Mouse (Mus musculus): ENCODE data around the gene Adgra1. TPM values are rescaled to one million over a fixed set of nuclear protein-coding genes. Genes with fewer than 3 reads are reported as not detected.

Adgra1 gene
- polyA plus RNA-seq, 1 experiment, result not detected

DNA sequence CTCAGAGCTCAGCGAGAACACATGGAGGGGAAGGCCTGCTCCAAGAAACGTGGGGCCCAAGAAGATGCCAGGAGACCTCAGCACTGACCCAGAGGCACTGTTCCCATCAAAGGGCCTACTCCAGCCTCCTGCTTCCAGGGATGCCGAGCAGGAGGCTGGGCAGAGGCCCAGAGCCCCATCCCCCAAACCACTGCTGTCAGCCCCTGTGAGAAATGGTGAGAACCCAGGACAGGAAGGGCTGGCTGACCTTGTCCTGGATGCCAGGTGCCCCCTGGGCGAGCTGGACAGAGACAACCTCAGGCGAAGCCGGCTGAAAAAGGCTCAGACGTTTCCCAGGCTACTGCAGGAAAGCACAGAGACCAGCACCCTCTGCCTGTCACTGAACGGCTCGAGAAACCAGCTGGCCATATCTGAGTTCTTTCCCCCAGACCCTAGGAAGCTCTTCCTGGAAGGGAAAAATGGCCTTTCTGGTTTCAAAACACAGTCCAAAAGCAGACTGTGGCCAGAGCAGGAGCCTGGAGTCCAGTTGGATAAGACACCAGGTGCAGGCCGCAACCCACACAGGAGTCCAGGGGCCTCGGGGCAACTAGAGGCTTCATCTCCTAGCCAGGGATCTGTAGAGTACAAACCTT, 76.3 kb downstream of the Adgra1 start:
- H3K4me3 ChIP-seq (ENCODE audit: low read depth, low read length), result no peak overlapping the region
- H3K4me1 ChIP-seq (ENCODE audit: control insufficient read depth, insufficient read depth, low read length), result peaks cover 2% of the 10 kb centered on the region
- H3K27ac ChIP-seq (ENCODE audit: insufficient read depth, low read length), result no peak overlapping the region
- no peaks in the 10 kb centered on the region for H3K27me3 ChIP-seq (ENCODE audit: control insufficient read depth, insufficient read depth, low read length, poor library complexity, severe bottlenecking)
- no peaks in the 10 kb centered on the region for H3K9me3 ChIP-seq (replicated peaks; ENCODE audit: control insufficient read depth, insufficient read depth, low read length, poor library complexity, severe bottlenecking)
- TF ChIP-seq EP300 (IDR thresholded peaks at IDR 0.05; ENCODE audit: insufficient read depth, low read depth, low read length) (no peak), POLR2A (IDR thresholded peaks at IDR 0.05; ENCODE audit: insufficient read depth, low read length) (no peak), CTCF (IDR thresholded peaks at IDR 0.05; ENCODE audit: low read depth, low read length) (no peak)
- H3K9ac ChIP-seq (ENCODE audit: low read depth, poor library complexity, severe bottlenecking), result no peak overlapping the region
- H3K36me3 ChIP-seq (ENCODE audit: control insufficient read depth, insufficient read depth, low read length, poor library complexity, severe bottlenecking), result no peaks in the 10 kb centered on the region

DNA sequence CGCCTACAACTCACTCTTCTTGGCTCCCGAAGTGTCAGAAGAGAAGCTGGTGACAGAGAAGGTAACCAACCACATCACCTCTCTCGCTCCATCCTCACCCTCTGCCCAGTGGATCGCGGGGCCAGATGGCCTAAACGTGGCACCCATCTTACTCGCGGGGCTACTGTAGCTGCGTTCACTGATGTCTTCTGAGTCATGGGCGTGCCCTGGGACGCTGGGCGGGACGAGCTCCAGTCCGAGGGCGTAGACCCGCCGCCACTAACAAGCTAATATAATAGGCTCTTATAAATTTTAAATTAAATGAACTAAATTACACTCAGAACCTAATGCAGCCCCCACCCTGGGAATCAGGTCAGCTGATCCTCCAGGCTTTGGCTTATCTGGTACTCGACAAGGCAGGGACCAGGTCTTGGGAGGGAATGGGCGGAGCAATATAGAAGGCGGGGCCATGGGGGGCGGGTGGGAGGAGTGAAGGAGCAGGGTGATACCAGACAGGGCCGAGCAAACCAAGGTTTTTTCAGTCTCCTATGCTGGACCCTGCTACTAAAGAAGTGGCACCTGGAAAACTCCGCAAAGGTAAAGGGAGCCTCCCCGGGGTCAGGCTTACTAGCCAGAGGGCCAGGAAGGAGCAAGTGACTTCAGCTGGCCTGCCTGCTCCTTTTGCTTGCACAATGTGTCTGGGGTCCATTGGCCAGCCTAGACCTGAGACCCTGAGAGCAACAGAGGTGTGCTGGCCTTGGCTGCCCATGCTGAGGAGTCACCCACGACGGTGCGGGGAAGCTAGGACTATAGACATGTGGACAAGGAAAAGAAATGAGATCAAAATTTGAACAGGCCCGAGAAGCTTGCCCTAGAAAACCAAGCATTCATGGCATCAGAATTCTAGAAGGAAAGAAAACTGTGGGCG, 80.4 kb downstream of the Adgra1 start:
- Histone ChIP-seq H3K4me3 (ENCODE audit: low read depth, low read length) (peak overlapping the region; percentile 90), H3K27ac (ENCODE audit: insufficient read depth, low read length) (peak overlapping the region; percentile 46; the same call in 1 of the 2 replicates), H3K36me3 (ENCODE audit: control insufficient read depth, insufficient read depth, low read length, poor library complexity, severe bottlenecking) (no peaks in the 10 kb centered on the region), H3K4me1 (ENCODE audit: control insufficient read depth, insufficient read depth, low read length) (peaks cover 2% of the 10 kb centered on the region), H3K9ac (ENCODE audit: low read depth, poor library complexity, severe bottlenecking) (peak overlapping the region; percentile 23), H3K27me3 (ENCODE audit: control insufficient read depth, insufficient read depth, low read length, poor library complexity, severe bottlenecking) (no peaks in the 10 kb centered on the region), H3K9me3 (replicated peaks; ENCODE audit: control insufficient read depth, insufficient read depth, low read length, poor library complexity, severe bottlenecking) (no peaks in the 10 kb centered on the region)
- TF ChIP-seq EP300 (IDR thresholded peaks at IDR 0.05; ENCODE audit: insufficient read depth, low read depth, low read length), result no peak
- peak; percentile 24 for TF ChIP-seq POLR2A (IDR thresholded peaks at IDR 0.05; ENCODE audit: insufficient read depth, low read length)
- no peak for TF ChIP-seq CTCF (IDR thresholded peaks at IDR 0.05; ENCODE audit: low read depth, low read length)

DNA sequence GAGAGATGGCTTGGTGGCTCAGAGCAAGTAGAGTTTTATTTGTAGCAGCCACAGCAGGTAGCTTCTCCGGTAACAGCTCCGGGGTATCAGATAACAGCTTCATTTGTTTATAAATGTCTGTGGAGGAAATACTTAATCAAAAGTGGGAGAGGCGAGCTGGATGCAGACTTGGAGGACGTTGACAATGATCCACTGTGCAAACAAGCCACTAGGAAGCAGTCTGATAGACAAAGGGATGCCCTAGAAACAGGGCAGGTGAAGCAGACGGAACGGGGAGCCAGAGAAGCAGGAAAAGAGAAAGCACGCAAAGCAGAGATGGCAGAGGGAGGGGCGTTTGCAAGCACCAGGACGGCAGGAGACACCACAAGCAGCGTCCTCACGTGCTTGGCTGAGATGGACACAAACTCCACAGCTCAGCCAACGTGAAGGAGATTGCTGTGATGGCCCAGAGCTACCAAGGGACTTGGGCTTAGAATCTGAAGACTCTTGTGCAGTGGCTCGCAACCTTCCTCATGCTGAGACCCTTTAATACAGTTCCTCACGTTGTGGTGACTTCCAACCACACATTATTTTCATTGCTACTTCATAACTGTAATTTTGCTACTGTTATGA, 81.8 kb downstream of the Adgra1 start:
- TF ChIP-seq POLR2A (IDR thresholded peaks at IDR 0.05; ENCODE audit: insufficient read depth, low read length) (no peak), EP300 (IDR thresholded peaks at IDR 0.05; ENCODE audit: insufficient read depth, low read depth, low read length) (peak; percentile 91), CTCF (IDR thresholded peaks at IDR 0.05; ENCODE audit: low read depth, low read length) (no peak)
- Histone ChIP-seq H3K27ac (ENCODE audit: insufficient read depth, low read length) (peak overlapping the region; percentile 98), H3K4me3 (ENCODE audit: low read depth, low read length) (peak overlapping the region; percentile 51), H3K36me3 (ENCODE audit: control insufficient read depth, insufficient read depth, low read length, poor library complexity, severe bottlenecking) (no peaks in the 10 kb centered on the region), H3K27me3 (ENCODE audit: control insufficient read depth, insufficient read depth, low read length, poor library complexity, severe bottlenecking) (no peaks in the 10 kb centered on the region), H3K4me1 (ENCODE audit: control insufficient read depth, insufficient read depth, low read length) (peaks cover 2% of the 10 kb centered on the region), H3K9ac (ENCODE audit: low read depth, poor library complexity, severe bottlenecking) (no peak overlapping the region), H3K9me3 (replicated peaks; ENCODE audit: control insufficient read depth, insufficient read depth, low read length, poor library complexity, severe bottlenecking) (no peaks in the 10 kb centered on the region)

DNA sequence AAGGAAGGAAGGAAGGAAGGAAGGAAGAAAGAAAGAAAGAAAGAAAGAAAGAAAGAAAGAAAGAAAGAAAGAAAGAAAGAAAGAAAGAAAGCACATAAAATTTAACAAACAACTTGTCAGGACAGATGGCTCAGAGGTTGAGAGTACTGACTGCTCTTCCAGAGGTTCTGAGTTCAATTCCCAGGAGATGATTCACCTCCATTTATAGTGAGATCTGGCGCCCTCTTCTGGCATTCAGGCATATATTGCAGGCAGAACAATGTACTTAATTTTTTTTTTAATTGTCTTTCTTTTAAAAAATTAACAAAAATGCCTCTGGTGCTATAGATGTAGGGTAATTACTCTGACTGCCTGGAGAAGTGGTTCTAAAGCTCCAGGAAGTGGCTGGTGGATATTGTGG, 82.4 kb downstream of the Adgra1 start:
- Histone ChIP-seq H3K27me3 (ENCODE audit: control insufficient read depth, insufficient read depth, low read length, poor library complexity, severe bottlenecking) (no peaks in the 10 kb centered on the region), H3K9ac (ENCODE audit: low read depth, poor library complexity, severe bottlenecking) (no peak overlapping the region), H3K4me1 (ENCODE audit: control insufficient read depth, insufficient read depth, low read length) (peaks cover 2% of the 10 kb centered on the region), H3K27ac (ENCODE audit: insufficient read depth, low read length) (no peak overlapping the region), H3K9me3 (replicated peaks; ENCODE audit: control insufficient read depth, insufficient read depth, low read length, poor library complexity, severe bottlenecking) (no peaks in the 10 kb centered on the region), H3K4me3 (ENCODE audit: low read depth, low read length) (no peak overlapping the region), H3K36me3 (ENCODE audit: control insufficient read depth, insufficient read depth, low read length, poor library complexity, severe bottlenecking) (no peaks in the 10 kb centered on the region)
- no peak for TF ChIP-seq EP300 (IDR thresholded peaks at IDR 0.05; ENCODE audit: insufficient read depth, low read depth, low read length)
- no peak for TF ChIP-seq POLR2A (IDR thresholded peaks at IDR 0.05; ENCODE audit: insufficient read depth, low read length)
- no peak for TF ChIP-seq CTCF (IDR thresholded peaks at IDR 0.05; ENCODE audit: low read depth, low read length)

DNA sequence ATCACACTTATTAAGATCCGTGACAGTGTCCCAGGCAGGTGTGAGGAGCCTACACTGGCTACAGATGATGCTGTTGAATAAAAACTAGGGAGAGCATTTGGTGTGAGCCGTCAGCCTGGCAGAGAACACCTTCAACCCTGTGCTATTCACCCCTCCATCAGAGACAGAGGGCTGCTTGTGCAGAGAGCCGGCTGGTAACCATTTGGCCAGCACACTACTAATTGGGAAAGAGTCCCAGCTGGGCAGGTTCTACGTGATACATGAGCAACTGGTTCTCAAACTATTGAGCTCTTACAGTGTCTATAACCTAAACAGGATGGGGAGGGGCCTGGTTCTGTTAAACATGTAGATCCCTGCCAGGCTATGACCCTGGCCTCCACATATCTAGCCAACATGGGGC, 84.3 kb downstream of the Adgra1 start:
- Histone ChIP-seq H3K9ac (ENCODE audit: low read depth, poor library complexity, severe bottlenecking) (no peak overlapping the region), H3K27me3 (ENCODE audit: control insufficient read depth, insufficient read depth, low read length, poor library complexity, severe bottlenecking) (no peaks in the 10 kb centered on the region), H3K36me3 (ENCODE audit: control insufficient read depth, insufficient read depth, low read length, poor library complexity, severe bottlenecking) (no peaks in the 10 kb centered on the region), H3K4me3 (ENCODE audit: low read depth, low read length) (no peak overlapping the region), H3K27ac (ENCODE audit: insufficient read depth, low read length) (no peak overlapping the region), H3K4me1 (ENCODE audit: control insufficient read depth, insufficient read depth, low read length) (peaks cover 2% of the 10 kb centered on the region), H3K9me3 (replicated peaks; ENCODE audit: control insufficient read depth, insufficient read depth, low read length, poor library complexity, severe bottlenecking) (no peaks in the 10 kb centered on the region)
- no peak for TF ChIP-seq EP300 (IDR thresholded peaks at IDR 0.05; ENCODE audit: insufficient read depth, low read depth, low read length)
- no peak for TF ChIP-seq POLR2A (IDR thresholded peaks at IDR 0.05; ENCODE audit: insufficient read depth, low read length)
- TF ChIP-seq CTCF (IDR thresholded peaks at IDR 0.05; ENCODE audit: low read depth, low read length), result no peak

Other genes starting within 250 kb of the Adgra1 start
- 0.72 and 1.0 TPM in 2 replicates for gene Cfap46, start 150.4 kb upstream of the Adgra1 start, polyA plus RNA-seq (2011; ENCODE audit: insufficient read depth, insufficient read length, low read depth, missing spikeins)
- gene Kndc1, start 60.5 kb downstream of the Adgra1 start, polyA plus RNA-seq (2011; ENCODE audit: insufficient read depth, insufficient read length, low read depth, missing spikeins), result 5.4 and 5.6 TPM in 2 replicates
- gene Utf1, start 109.6 kb downstream of the Adgra1 start, polyA plus RNA-seq (2011; ENCODE audit: insufficient read depth, insufficient read length, low read depth, missing spikeins), result 244 and 276 TPM in 2 replicates
- gene 6430531B16Rik, start 144.6 kb downstream of the Adgra1 start, polyA plus RNA-seq (2011; ENCODE audit: insufficient read depth, insufficient read length, low read depth, missing spikeins), result 3.6 and 3.9 TPM in 2 replicates
- gene Adam8, start 158.4 kb downstream of the Adgra1 start, polyA plus RNA-seq (2011; ENCODE audit: insufficient read depth, insufficient read length, low read depth, missing spikeins), result 9.2 and 10.6 TPM in 2 replicates
- gene Zfp511, start 202.2 kb downstream of the Adgra1 start, polyA plus RNA-seq (2011; ENCODE audit: insufficient read depth, insufficient read length, low read depth, missing spikeins), result 22.3 and 25.4 TPM in 2 replicates
- gene Tubgcp2, start 202.5 kb downstream of the Adgra1 start, polyA plus RNA-seq (2011; ENCODE audit: insufficient read depth, insufficient read length, low read depth, missing spikeins), result 36.3 and 38.3 TPM in 2 replicates
- gene Msx3, start 214.9 kb downstream of the Adgra1 start, polyA plus RNA-seq (2011; ENCODE audit: insufficient read depth, insufficient read length, low read depth, missing spikeins), result not detected in 2 replicates
- 0.84 and 0.91 TPM in 2 replicates for gene Caly, start 248.4 kb downstream of the Adgra1 start, polyA plus RNA-seq (2011; ENCODE audit: insufficient read depth, insufficient read length, low read depth, missing spikeins)